Mouse (Mus musculus): ENCODE measurements around the gene E2f2. TPM values are rescaled to one million over a fixed set of nuclear protein-coding genes. Genes with fewer than 3 reads are reported as not detected.
A peak's percentile ranks its signal among the peaks of the same experiment; 100 is the strongest.

Gene E2f2
- polyA plus RNA-seq, 1 experiment: 0.74 TPM

DNA sequence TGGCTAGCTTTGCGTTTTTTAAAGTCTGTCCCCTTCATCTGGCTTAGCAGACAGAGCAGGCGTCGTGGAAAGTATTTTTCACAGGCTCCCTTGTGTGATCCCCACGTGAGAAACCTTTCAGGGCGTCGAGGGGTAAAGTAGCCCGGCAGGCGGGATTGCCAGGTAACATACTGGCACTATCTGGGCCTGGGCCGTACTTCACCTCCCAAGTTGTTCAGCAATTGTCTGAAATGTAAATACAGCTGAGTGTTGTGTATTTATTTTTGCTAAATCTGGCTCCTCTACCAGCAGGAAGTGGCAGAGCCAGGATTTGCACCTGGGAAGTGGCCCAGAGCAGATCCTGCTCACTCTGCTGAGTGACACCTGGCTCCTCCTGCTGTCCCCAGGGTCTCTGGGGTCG lies 44.9 kb downstream of the E2f2 start:
- no peaks in the 10 kb centered on the region for H3K27me3 ChIP-seq (ENCODE audit: control insufficient read depth, insufficient read depth, low read length)
- peaks cover 10% of the 10 kb centered on the region for H3K4me1 ChIP-seq (ENCODE audit: control insufficient read depth, insufficient read depth, low read length)
- 78% methylated on average over 10 of the region's 10 CpGs for WGBS
- TF ChIP-seq POLR2A (IDR thresholded peaks at IDR 0.05; ENCODE audit: borderline replicate concordance, insufficient read depth, low read length): no peak
- no peak for TF ChIP-seq CTCF (IDR thresholded peaks at IDR 0.05; ENCODE audit: borderline replicate concordance, insufficient read depth, low read depth, low read length)
- H3K27ac ChIP-seq (ENCODE audit: insufficient read depth, low read length): no peak overlapping the region
- no peak overlapping the region for H3K4me3 ChIP-seq (replicated peaks; ENCODE audit: insufficient read depth, low read depth, low read length)
- DNase-seq: no peak

GRCm38 (mm10) chr4:136218595-136219214 lies 46.5 kb downstream of the E2f2 start:
- no peak for TF ChIP-seq POLR2A (IDR thresholded peaks at IDR 0.05; ENCODE audit: borderline replicate concordance, insufficient read depth, low read length)
- no peak for TF ChIP-seq CTCF (IDR thresholded peaks at IDR 0.05; ENCODE audit: borderline replicate concordance, insufficient read depth, low read depth, low read length)
- H3K4me1 ChIP-seq (ENCODE audit: control insufficient read depth, insufficient read depth, low read length): peaks cover 10% of the 10 kb centered on the region
- no peak overlapping the region for H3K4me3 ChIP-seq (replicated peaks; ENCODE audit: insufficient read depth, low read depth, low read length)
- no peaks in the 10 kb centered on the region for H3K27me3 ChIP-seq (ENCODE audit: control insufficient read depth, insufficient read depth, low read length)
- WGBS: 3% methylated on average over 18 of the region's 18 CpGs
- peak; percentile 42 to 51 for DNase-seq
- no peak overlapping the region for H3K27ac ChIP-seq (ENCODE audit: insufficient read depth, low read length)

DNA sequence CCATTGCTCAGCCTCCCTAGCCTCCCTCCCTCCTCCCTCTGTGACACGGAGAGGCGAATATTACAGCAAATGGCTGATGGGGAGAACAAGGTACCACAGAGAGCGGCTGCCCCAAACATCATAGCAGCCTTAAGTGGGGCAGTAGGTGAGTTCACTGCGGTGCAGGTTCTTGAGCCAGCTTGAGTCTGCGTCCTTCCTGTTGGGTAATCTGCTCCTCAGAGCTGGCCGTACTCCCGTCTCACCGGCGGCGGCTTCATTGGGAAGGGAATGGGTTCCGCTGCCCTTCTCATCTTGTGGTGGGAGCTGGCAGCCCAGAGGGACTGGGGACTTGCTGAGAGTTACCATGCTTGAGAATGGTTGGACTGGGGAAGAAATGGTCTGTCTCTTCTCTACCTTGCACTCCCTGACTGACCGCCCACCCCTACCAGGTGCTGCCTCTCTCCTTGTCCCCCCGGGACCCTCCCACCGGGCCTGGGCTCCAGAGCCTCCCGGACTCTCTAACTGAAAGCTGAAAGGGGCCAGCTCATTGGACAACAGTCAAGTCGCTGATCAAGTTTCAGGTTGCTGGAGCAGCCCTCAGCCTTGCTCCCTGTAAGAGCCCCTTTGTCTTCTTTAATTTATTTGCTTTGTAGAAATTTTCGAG lies 48.1 kb downstream of the E2f2 start:
- no peak overlapping the region for H3K27ac ChIP-seq (ENCODE audit: insufficient read depth, low read length)
- WGBS: 35% methylated on average over 17 of the region's 17 CpGs
- TF ChIP-seq POLR2A (IDR thresholded peaks at IDR 0.05; ENCODE audit: borderline replicate concordance, insufficient read depth, low read length) (no peak), CTCF (IDR thresholded peaks at IDR 0.05; ENCODE audit: borderline replicate concordance, insufficient read depth, low read depth, low read length) (no peak)
- H3K4me1 ChIP-seq (ENCODE audit: control insufficient read depth, insufficient read depth, low read length): peaks cover 10% of the 10 kb centered on the region
- H3K4me3 ChIP-seq (replicated peaks; ENCODE audit: insufficient read depth, low read depth, low read length): no peak overlapping the region
- H3K27me3 ChIP-seq (ENCODE audit: control insufficient read depth, insufficient read depth, low read length): no peaks in the 10 kb centered on the region
- no peak for DNase-seq

GRCm38 (mm10) chr4:136223549-136224239 lies 51.5 kb downstream of the E2f2 start:
- no peak overlapping the region for H3K4me3 ChIP-seq (replicated peaks; ENCODE audit: insufficient read depth, low read depth, low read length)
- H3K4me1 ChIP-seq (ENCODE audit: control insufficient read depth, insufficient read depth, low read length): peaks cover 6% of the 10 kb centered on the region
- H3K27ac ChIP-seq (ENCODE audit: insufficient read depth, low read length): no peak overlapping the region
- no peak for TF ChIP-seq POLR2A (IDR thresholded peaks at IDR 0.05; ENCODE audit: borderline replicate concordance, insufficient read depth, low read length)
- DNase-seq: no peak
- 62% methylated on average over 13 of the region's 13 CpGs for WGBS
- H3K27me3 ChIP-seq (ENCODE audit: control insufficient read depth, insufficient read depth, low read length): no peaks in the 10 kb centered on the region

GRCm38 (mm10) chr4:136224240-136224559 lies 52.0 kb downstream of the E2f2 start:
- DNase-seq: no peak
- WGBS: 47% methylated on average over 5 of the region's 5 CpGs
- Histone ChIP-seq H3K4me1 (ENCODE audit: control insufficient read depth, insufficient read depth, low read length) (peaks cover under 1% of the 10 kb centered on the region), H3K4me3 (replicated peaks; ENCODE audit: insufficient read depth, low read depth, low read length) (no peak overlapping the region), H3K27me3 (ENCODE audit: control insufficient read depth, insufficient read depth, low read length) (no peaks in the 10 kb centered on the region), H3K27ac (ENCODE audit: insufficient read depth, low read length) (no peak overlapping the region)
- no peak for TF ChIP-seq POLR2A (IDR thresholded peaks at IDR 0.05; ENCODE audit: borderline replicate concordance, insufficient read depth, low read length)
- TF ChIP-seq CTCF (IDR thresholded peaks at IDR 0.05; ENCODE audit: borderline replicate concordance, insufficient read depth, low read depth, low read length): no peak

GRCm38 (mm10) chr4:136224677-136225460 lies 52.7 kb downstream of the E2f2 start:
- TF ChIP-seq CTCF (IDR thresholded peaks at IDR 0.05; ENCODE audit: borderline replicate concordance, insufficient read depth, low read depth, low read length) (no peak), POLR2A (IDR thresholded peaks at IDR 0.05; ENCODE audit: borderline replicate concordance, insufficient read depth, low read length) (no peak)
- no peak overlapping the region for H3K4me3 ChIP-seq (replicated peaks; ENCODE audit: insufficient read depth, low read depth, low read length)
- H3K4me1 ChIP-seq (ENCODE audit: control insufficient read depth, insufficient read depth, low read length): no peaks in the 10 kb centered on the region
- no peak overlapping the region for H3K27ac ChIP-seq (ENCODE audit: insufficient read depth, low read length)
- no peaks in the 10 kb centered on the region for H3K27me3 ChIP-seq (ENCODE audit: control insufficient read depth, insufficient read depth, low read length)
- no peak for DNase-seq
- WGBS: 82% methylated on average over 23 of the region's 23 CpGs

DNA sequence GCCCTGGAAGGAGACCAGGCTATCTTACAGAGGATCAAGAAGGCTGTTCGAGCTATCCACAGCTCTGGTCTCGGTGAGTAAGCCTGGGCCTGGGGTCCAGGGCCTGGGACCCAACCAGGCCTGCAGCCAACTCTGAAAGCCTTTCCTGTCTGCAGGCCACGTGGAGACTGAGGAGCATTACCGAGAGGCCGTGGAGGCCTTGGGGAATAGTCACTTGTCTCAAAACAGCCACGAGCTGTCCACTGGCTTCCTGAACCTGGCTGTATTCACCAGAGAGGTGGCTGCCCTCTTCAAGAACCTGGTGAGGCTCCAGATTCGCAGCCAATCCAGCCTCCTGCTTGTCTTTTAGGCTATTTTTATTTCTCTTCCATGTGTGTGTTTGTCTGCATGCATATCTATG lies 55.2 kb downstream of the E2f2 start:
- no peaks in the 10 kb centered on the region for H3K27me3 ChIP-seq (ENCODE audit: control insufficient read depth, insufficient read depth, low read length)
- TF ChIP-seq POLR2A (IDR thresholded peaks at IDR 0.05; ENCODE audit: borderline replicate concordance, insufficient read depth, low read length): no peak
- TF ChIP-seq CTCF (IDR thresholded peaks at IDR 0.05; ENCODE audit: borderline replicate concordance, insufficient read depth, low read depth, low read length): no peak
- no peaks in the 10 kb centered on the region for H3K4me1 ChIP-seq (ENCODE audit: control insufficient read depth, insufficient read depth, low read length)
- DNase-seq: no peak
- 58% methylated on average over 7 of the region's 7 CpGs for WGBS
- no peak overlapping the region for H3K27ac ChIP-seq (ENCODE audit: insufficient read depth, low read length)
- no peak overlapping the region for H3K4me3 ChIP-seq (replicated peaks; ENCODE audit: insufficient read depth, low read depth, low read length)

Data from cerebellum, adult 2 months (tissue).